Mouse (Mus musculus) mature B cell (primary cell): ENCODE measurements around the gene Ugt1a6a.
"Not testable (repeated sequence)": the region's sequence is repeated elsewhere in the genome, so short reads cannot be mapped to it uniquely, and the experiment has no call there.

ENCODE experiments used
- in situ Hi-C: fragments of 300-500 bp; cut with MboI; formaldehyde crosslinking; loops from 2 replicates; pipeline ENCODE4 v1.14.3; 2019

Ugt1a6a gene

GRCm38 (mm10) chr1:88134457-88135011, at the start of gene Ugt1a6a:
Gene Ugt1a6a (plus strand): TSS chr1:88134809.
- in situ Hi-C loops = not testable (repeated sequence)

GRCm38 (mm10) chr1:88086125-88086524, 48.5 kb upstream of the Ugt1a6a start:
- in situ Hi-C loops = no loop called here

- in situ Hi-C loops = no loop called here
Observed at GRCm38 (mm10) chr1:88087513-88087912, 47.1 kb upstream of the Ugt1a6a start, which contains the start of gene Ugt1a8. Gene Ugt1a8 (plus strand): TSS chr1:88087813.

- in situ Hi-C loops = no loop called here
Observed at GRCm38 (mm10) chr1:88092341-88092740, 42.3 kb upstream of the Ugt1a6a start.

- in situ Hi-C loops = not testable (repeated sequence)
Observed at GRCm38 (mm10) chr1:88094270-88094676, 40.3 kb upstream of the Ugt1a6a start.

- in situ Hi-C loops = no loop called here
Observed at GRCm38 (mm10) chr1:88094941-88095492, 39.6 kb upstream of the Ugt1a6a start, which contains the start of gene Ugt1a7c. Gene Ugt1a7c (plus strand): TSS chr1:88095062.

- in situ Hi-C loops = not testable (repeated sequence)
Observed at GRCm38 (mm10) chr1:88098546-88098945, 36.1 kb upstream of the Ugt1a6a start.

- in situ Hi-C loops = not testable (repeated sequence)
Observed at GRCm38 (mm10) chr1:88099691-88100090, 34.9 kb upstream of the Ugt1a6a start.

- in situ Hi-C loops = not testable (repeated sequence)
Observed at GRCm38 (mm10) chr1:88103019-88103418, 31.6 kb upstream of the Ugt1a6a start, which contains the start of gene Ugt1a6b. Gene Ugt1a6b (plus strand): TSS chr1:88103252.

- in situ Hi-C loops = not testable (repeated sequence)
Observed at GRCm38 (mm10) chr1:88103697-88104468, 30.7 kb upstream of the Ugt1a6a start.

- in situ Hi-C loops = no loop called here
Observed at GRCm38 (mm10) chr1:88104667-88105430, 29.8 kb upstream of the Ugt1a6a start.

GRCm38 (mm10) chr1:88105656-88106055, 29.0 kb upstream of the Ugt1a6a start:
- in situ Hi-C loops = no loop called here

GRCm38 (mm10) chr1:88109027-88109557, 25.5 kb upstream of the Ugt1a6a start:
- in situ Hi-C loops = not testable (repeated sequence)

GRCm38 (mm10) chr1:88109604-88110003, 25.0 kb upstream of the Ugt1a6a start:
- in situ Hi-C loops = not testable (repeated sequence)

GRCm38 (mm10) chr1:88112769-88113168, 21.8 kb upstream of the Ugt1a6a start:
- in situ Hi-C loops = not testable (repeated sequence)

- in situ Hi-C loops = not testable (repeated sequence)
Observed at GRCm38 (mm10) chr1:88120550-88120949, 14.1 kb upstream of the Ugt1a6a start.

GRCm38 (mm10) chr1:88121521-88121920, 13.1 kb upstream of the Ugt1a6a start:
- in situ Hi-C loops = not testable (repeated sequence)

GRCm38 (mm10) chr1:88125827-88126360, 8.7 kb upstream of the Ugt1a6a start:
- in situ Hi-C loops = not testable (repeated sequence)

- in situ Hi-C loops = not testable (repeated sequence)
Observed at GRCm38 (mm10) chr1:88129091-88129490, 5.5 kb upstream of the Ugt1a6a start.

- in situ Hi-C loops = not testable (repeated sequence)
Observed at GRCm38 (mm10) chr1:88130223-88130622, 4.4 kb upstream of the Ugt1a6a start.

GRCm38 (mm10) chr1:88133908-88134456, 627 bp upstream of the Ugt1a6a start:
- in situ Hi-C loops = no loop called here
